Mouse (Mus musculus) testis, adult 2 months (tissue): Measurements from ENCODE around the gene Kcne1. TPM values are rescaled to one million over a fixed set of nuclear protein-coding genes. Genes with fewer than 3 reads are reported as not detected.

Experiments
- H3K27ac ChIP-seq: fragments of 200-500 bp; 2 replicates; pipeline ENCODE4 v1.5.1; 2012; ENCODE audit warnings: low read depth, low read length; ENCODE audit not compliant: control insufficient read depth, insufficient read depth
- H3K27me3 ChIP-seq: fragments of 200-500 bp; 2 replicates; pipeline ENCODE4 v1.6.1; 2012; ENCODE audit warnings: mild to moderate bottlenecking, low read length, moderate library complexity; ENCODE audit not compliant: control insufficient read depth, insufficient read depth
- H3K36me3 ChIP-seq: fragments of 200-500 bp; 2 replicates; pipeline ENCODE4 v1.6.1; 2012; ENCODE audit warnings: mild to moderate bottlenecking, low read length; ENCODE audit not compliant: control insufficient read depth, insufficient read depth
- H3K4me1 ChIP-seq: fragments of 200-500 bp; 2 replicates; pipeline ENCODE4 v1.6.1; 2012; ENCODE audit warnings: low read length; ENCODE audit not compliant: control insufficient read depth, insufficient read depth
- H3K4me3 ChIP-seq: fragments of 200-500 bp; 2 replicates; pipeline ENCODE4 v1.5.1; 2012; ENCODE audit warnings: low read depth, mild to moderate bottlenecking, low read length, moderate library complexity, mixed read lengths; ENCODE audit not compliant: control insufficient read depth
- CTCF ChIP-seq: fragments of 200-500 bp; IDR thresholded peaks from 2 replicates; pipeline ENCODE4 v1.5.1; 2012; ENCODE audit warnings: low read depth, mild to moderate bottlenecking, inconsistent platforms, low read length, moderate library complexity; ENCODE audit not compliant: control insufficient read depth, insufficient read depth, insufficient replicate concordance
- POLR2A ChIP-seq: fragments of 200-500 bp; IDR thresholded peaks from 2 replicates; pipeline ENCODE4 v1.6.1; 2012; ENCODE audit warnings: low read depth, mild to moderate bottlenecking, inconsistent platforms, low read length, moderate library complexity; ENCODE audit not compliant: control insufficient read depth
- polyA plus RNA-seq: library from polyadenylated mRNA; depleted of rRNA; stranded (reverse); fragments of >200 nt; gene quantifications from 2 replicates; pipeline ENCODE4 v1.2.3, GENCODE M21; 2012; rRNA removed

Kcne1 gene
- polyA plus RNA-seq, result 0.32 and 0.49 TPM in 2 replicates

GRCm38 (mm10) chr16:92359229-92359628 is at the start of gene Kcne1:
TSS of gene Kcne1 (minus strand) at chr16:92359468.
- H3K4me1 ChIP-seq, result peaks cover 3% of the 10 kb centered on the region
- no peaks in the 10 kb centered on the region for H3K36me3 ChIP-seq
- no peaks in the 10 kb centered on the region for H3K27me3 ChIP-seq
- no peak within 1 kb of the TSS for H3K4me3 ChIP-seq
- TF ChIP-seq CTCF (no peak), POLR2A (no peak)
- no peak within 1 kb of the TSS for H3K27ac ChIP-seq

GRCm38 (mm10) chr16:92407883-92408282 is 48.6 kb upstream of the Kcne1 start:
- no peak overlapping the region for H3K27ac ChIP-seq

GRCm38 (mm10) chr16:92404141-92404540 is 44.9 kb upstream of the Kcne1 start:
- Histone ChIP-seq H3K27me3 (no peaks in the 10 kb centered on the region), H3K36me3 (no peaks in the 10 kb centered on the region), H3K4me1 (no peaks in the 10 kb centered on the region), H3K4me3 (no peak overlapping the region), H3K27ac (no peak overlapping the region)
- no peak for TF ChIP-seq POLR2A
- TF ChIP-seq CTCF, result no peak

More at GRCm38 (mm10) chr16:92407883-92408282, 48.6 kb upstream of the Kcne1 start:
- Histone ChIP-seq H3K36me3 (no peaks in the 10 kb centered on the region), H3K27me3 (no peaks in the 10 kb centered on the region), H3K4me3 (no peak overlapping the region), H3K4me1 (no peaks in the 10 kb centered on the region)
- TF ChIP-seq CTCF (no peak), POLR2A (no peak)

- no peak overlapping the region for H3K27ac ChIP-seq
- H3K4me1 ChIP-seq, result peaks cover 2% of the 10 kb centered on the region; the same call in 1 of the 2 replicates
- H3K4me3 ChIP-seq, result no peak overlapping the region
Observed at GRCm38 (mm10) chr16:92403069-92403468, 43.8 kb upstream of the Kcne1 start.

GRCm38 (mm10) chr16:92402216-92402615 is 42.9 kb upstream of the Kcne1 start:
- no peak overlapping the region for H3K27ac ChIP-seq
- no peaks in the 10 kb centered on the region for H3K27me3 ChIP-seq
- H3K4me1 ChIP-seq, result peaks cover 2% of the 10 kb centered on the region; the same call in 1 of the 2 replicates
- no peak overlapping the region for H3K4me3 ChIP-seq
- TF ChIP-seq CTCF, result no peak
- TF ChIP-seq POLR2A, result no peak
- no peaks in the 10 kb centered on the region for H3K36me3 ChIP-seq

More at GRCm38 (mm10) chr16:92403069-92403468, 43.8 kb upstream of the Kcne1 start:
- TF ChIP-seq POLR2A, result no peak
- no peak for TF ChIP-seq CTCF
- Histone ChIP-seq H3K36me3 (no peaks in the 10 kb centered on the region), H3K27me3 (no peaks in the 10 kb centered on the region)

- TF ChIP-seq POLR2A (no peak), CTCF (no peak)
- H3K4me3 ChIP-seq, result no peak overlapping the region
- H3K4me1 ChIP-seq, result peaks cover 2% of the 10 kb centered on the region; the same call in 1 of the 2 replicates
- H3K27me3 ChIP-seq, result no peaks in the 10 kb centered on the region
- H3K36me3 ChIP-seq, result no peaks in the 10 kb centered on the region
- no peak overlapping the region for H3K27ac ChIP-seq
Observed at GRCm38 (mm10) chr16:92401206-92401605, 41.9 kb upstream of the Kcne1 start.

GRCm38 (mm10) chr16:92399490-92400458 is 40.5 kb upstream of the Kcne1 start:
- H3K27ac ChIP-seq, result peak overlapping the region; percentile 47
- no peaks in the 10 kb centered on the region for H3K36me3 ChIP-seq
- peaks cover 2% of the 10 kb centered on the region; the same call in 1 of the 2 replicates for H3K4me1 ChIP-seq
- no peak for TF ChIP-seq CTCF
- peak; percentile 57 for TF ChIP-seq POLR2A
- peak overlapping the region; percentile 56 for H3K4me3 ChIP-seq
- H3K27me3 ChIP-seq, result no peaks in the 10 kb centered on the region
